Mouse (Mus musculus): ENCODE data around the gene Pphln1.
A peak's percentile ranks its signal among the peaks of the same experiment; 100 is the strongest.

Pphln1 gene

DNA sequence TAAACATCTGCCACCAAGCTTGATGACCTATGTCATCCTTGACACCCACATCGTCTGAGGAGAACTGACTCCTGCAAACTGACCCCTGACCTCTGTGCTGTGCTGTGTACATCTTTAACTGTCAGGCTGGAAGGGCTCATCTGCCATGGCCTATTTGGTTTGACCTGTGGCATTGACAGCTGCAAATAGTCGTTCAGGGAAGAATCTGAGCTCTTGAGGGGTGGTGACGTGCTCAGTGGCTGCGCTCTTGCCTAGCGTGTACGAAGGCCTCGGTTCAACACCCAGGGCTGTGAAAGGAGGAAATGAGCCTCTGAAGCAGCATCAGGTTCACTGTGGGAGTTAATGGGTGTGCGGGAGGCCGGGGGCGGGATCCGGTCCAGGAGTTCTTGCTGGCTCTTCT is 35.7 kb downstream of the Pphln1 start:
- no peak for DNase-seq (ENCODE audit: low spot score in 2 of 2)

DNA sequence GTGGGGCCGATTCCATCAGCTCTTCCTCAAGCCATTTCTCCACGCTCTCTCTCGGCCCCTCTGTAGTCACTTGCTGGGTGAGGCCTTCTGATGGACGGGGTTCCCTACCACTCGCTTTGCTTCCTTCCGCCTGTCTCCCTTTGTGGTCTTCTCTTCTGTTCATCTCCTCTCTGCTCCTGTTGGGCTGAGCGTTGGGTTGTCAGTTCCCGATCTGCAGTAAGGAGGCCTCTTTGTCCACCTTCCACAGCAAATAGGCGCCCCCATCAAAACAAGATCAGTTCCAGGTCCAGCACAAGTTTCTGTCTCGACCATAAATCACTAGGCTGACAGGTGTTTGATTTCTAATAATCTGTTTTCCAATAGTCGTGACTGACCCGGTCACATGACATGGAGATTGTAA is 37.8 kb downstream of the Pphln1 start:
- no peak for DNase-seq (ENCODE audit: low spot score in 2 of 2)

DNA sequence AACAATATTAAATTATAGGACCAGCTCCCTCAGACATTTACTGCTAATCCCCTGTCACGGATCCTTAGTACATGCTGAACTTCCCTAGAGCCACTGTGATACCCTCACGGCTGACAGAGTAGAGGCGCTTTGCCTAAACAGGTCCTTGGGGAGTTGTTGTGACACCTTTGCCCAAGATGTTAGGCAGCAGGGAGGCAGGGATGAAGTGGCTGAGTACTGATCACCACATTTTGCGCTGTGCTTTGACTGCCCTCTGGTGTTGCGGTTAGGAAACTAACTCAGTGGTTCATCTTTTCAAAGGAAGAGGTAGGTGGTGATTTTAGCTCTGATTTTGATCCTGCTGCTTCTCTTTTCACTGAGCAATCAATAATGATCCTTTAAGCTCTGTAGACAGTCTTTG is 40.5 kb downstream of the Pphln1 start:
- DNase-seq (ENCODE audit: low spot score in 2 of 2): peak; percentile 44 to 53

DNA sequence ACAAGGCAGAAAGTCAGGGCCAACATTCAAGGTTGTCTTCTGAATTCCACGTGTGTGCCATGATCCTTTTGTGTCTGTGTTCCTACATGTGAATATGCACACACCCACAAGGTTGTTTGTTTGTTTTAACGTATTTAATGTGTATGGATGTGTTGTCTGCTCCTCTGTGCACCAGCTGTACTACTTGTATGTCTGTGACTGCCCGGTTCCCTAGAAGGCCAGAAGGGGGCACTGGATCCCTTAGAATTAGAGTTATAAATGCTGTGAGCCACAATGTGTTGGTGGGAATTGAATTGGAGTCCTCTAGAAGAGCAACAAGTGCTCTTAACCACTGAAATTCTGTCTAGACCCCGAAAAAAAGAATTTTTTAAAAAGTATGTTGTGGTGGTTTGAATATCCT is 44.1 kb downstream of the Pphln1 start:
- DNase-seq (ENCODE audit: low spot score in 2 of 2): no peak

DNA sequence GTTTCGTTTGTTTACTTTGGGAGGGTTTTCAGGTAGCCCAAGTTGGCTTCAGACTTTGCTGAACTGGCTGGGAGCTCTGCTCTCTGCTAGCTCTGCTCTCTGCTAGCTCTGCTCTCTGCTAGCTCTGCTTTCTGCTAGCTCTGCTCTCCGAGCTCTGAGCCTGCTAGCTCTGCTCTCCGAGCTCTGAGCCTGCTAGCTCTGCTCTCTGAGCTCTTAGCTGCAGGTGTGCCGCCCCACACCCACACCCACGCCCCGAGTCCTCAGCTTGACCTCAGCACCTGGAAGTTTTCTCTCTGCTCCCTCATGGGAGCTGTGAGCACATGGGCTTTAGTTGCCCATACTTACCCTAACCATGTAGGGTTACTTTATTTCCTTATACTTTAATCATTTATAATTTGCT is 45.5 kb downstream of the Pphln1 start:
- DNase-seq (ENCODE audit: low spot score in 2 of 2): no peak

DNA sequence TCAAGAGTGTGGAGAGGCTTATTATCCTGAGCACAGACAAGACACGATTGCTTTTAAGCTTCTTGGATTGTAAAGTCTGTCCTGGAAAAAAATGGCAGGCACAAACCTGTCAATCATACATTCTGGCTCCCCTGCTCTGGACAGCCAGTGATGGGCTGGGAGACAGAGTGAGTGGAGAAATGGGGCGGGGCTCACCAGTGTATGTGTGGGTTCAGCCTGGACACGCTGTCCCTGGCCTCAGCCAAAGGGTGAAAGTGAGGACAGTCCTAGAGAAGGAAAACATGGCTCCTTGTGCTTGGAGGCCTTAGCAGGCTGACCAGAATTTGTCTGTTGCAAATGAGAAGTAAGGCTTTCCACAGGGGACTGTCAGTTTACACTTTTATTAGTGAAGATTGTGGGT is 50.7 kb downstream of the Pphln1 start:
- no peak for DNase-seq (ENCODE audit: low spot score in 2 of 2)

DNA sequence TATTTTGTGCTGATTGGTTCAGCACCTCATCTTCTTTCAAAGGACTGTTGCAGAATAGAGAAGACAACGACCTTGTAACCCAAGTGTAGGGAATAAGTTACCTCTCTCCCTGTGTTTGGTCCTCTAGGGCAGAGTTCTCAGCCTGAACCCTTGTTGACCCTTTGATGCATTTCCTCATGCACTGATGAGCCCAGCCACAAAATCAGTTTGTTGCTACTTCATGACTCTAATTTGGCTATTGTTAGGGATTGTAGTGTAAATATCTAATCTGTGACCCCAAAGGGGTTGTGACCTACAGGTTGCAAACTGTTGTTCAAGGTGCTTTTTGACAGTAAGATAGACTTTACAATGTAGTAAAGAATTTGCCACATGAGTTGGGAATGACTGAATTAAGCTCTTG is 55.1 kb downstream of the Pphln1 start:
- no peak for DNase-seq (ENCODE audit: low spot score in 2 of 2)

DNA sequence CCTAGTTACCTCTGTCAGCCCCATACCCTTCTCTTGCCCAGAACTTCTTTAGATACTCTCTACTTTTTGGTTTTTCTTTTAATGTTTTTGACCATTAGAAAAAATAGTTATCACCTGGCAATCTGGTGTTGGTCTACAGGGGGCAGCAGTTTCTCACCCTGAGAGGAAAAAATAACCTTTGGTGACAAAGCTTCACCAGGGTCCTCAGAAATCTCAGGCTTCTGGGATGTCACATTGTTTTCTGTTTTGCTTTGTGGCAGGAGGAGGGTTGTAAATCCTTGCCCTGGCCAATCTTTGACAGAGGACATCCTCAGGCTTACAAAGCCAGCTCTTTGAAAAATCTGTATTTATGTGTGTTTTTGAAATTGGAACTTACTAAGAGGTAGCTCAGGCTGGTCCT is 57.9 kb downstream of the Pphln1 start:
- DNase-seq (ENCODE audit: low spot score in 2 of 2): no peak

DNA sequence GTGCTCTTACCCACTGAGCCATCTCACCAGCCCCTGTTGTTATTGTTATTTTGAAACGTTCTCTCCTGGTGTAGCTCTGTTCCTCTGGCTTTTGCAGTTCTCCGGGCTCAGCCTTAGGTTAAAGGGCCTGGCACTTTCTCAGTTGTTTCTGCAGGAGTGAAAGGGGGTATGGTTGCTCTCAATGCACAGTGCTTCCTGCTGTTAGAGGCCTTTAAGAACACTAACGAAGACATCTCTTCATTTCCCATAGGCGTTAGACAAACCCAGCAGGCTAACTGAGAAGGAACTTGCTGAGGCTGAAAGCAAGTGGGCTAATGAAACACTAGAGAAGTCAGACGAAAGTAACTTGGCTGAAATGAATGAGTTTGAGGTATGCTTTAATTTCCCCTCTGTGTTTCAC is 61.3 kb downstream of the Pphln1 start:
- DNase-seq (ENCODE audit: low spot score in 2 of 2): no peak

DNA sequence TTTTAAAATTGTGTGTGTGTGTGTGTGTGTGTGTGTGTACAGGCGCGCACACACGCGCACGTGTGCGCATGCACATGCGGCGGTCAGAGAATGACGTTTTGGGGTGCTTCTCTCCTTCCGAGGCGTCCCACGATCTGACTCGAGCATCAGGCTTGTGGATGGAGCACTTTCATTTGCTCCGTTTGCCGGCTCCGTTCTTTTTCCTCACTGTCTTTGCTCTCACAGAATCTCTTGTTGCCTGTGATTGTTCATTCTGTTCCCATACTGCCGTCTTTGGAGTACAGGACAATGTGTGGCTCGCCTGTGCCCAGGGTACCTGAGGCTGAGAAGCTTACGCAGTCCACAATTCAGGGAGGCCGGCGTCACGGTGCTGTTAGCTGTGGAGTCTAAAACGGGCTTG is 62.9 kb downstream of the Pphln1 start:
- no peak for DNase-seq (ENCODE audit: low spot score in 2 of 2)

DNA sequence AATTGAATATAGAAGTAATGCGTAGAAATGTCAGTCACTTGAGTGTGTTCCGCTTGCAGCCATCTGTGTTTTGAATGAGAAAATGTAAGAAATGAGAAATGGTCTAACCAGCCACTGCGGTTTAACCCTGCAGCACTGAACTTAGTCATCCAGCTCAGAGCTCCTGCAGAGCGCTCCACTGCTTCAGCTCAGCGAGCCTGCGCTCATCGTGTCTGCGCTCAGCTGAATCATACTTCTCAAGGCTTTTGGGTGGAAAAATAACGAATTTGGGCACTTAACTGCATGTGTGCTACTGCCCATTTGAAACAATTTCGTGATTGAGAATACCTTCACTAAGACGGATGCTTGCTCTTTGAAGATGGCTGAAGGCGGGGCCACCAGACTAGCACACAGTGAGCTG is 73.5 kb downstream of the Pphln1 start:
- DNase-seq (ENCODE audit: low spot score in 2 of 2): no peak

DNA sequence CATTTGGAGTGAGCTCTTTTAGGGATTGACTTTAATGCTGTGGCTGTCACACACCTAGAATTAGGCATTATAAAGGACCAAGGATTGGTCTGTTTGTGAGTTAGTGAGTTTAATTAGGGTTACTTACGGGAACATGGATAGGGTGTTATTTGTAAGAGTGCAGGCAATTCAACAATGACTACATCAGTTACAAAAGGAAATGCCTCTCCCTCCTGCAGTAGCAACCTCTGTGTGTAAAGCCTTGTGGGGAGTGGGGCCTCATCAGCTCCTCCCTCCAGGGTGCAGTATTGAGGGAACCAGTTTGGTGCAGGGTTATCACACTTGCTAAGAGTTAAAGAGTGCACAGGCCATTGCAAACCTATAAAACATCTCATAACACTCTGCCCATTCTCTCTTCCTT is 73.9 kb downstream of the Pphln1 start:
- no peak for DNase-seq (ENCODE audit: low spot score in 2 of 2)

DNA sequence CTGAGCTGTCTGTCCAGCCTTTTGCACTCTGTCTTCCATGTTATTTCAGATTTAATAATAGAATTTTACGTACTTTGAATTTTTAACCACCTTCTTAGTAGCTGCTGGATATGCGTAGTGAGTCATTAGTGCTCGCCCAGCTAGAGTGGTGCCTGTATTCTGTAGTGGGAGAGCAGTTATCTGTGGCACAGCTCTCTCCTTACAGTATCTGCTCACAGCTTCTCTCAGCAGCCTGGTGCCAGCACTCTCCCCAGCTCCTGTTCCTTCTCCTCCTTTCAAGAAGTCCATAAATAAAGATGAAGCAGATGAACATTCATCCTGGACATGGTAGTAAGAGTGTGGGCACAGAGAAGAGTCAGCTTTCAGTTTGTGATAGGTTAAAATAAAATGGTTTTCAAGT is 76.1 kb downstream of the Pphln1 start:
- DNase-seq (ENCODE audit: low spot score in 2 of 2): no peak

DNA sequence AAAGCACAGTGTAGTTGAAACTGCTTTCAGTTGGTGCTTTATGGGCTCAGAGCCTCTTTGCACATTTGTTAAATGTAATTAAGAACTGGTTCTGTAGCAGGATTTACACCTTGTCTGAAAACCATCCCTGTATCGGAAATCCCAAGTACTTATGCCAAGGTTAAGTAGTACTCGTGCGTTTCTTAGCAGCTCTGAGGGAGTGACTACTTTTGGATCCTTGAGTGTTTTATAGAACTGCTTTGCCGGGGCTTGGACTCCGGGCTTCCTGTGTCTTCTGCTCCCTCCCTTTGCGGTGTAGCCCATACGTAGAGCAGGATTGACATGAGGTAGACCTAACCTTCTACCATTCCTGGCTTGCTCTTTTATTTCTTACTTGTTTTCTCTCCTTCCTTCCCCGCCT is 77.5 kb downstream of the Pphln1 start:
- no peak for DNase-seq (ENCODE audit: low spot score in 2 of 2)

DNA sequence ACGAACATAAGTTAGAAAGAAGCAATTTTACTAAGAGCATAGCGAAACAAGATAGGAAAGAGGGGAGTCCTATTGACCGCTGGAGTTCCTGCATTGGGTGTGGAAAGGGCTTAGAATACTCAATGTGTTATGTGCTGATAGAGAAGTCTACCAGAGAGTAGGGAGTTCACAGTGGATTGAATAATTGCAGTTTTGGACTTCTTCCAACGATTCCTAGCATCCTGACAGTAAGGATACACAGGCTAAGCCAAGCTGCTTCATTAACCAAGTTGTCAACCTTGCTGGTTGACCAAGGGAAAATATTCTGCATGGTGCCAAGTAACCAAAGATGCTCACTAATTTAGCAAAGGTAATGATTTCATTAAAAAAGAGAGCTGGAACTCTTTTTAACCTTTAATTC is 79.6 kb downstream of the Pphln1 start:
- no peak for DNase-seq (ENCODE audit: low spot score in 2 of 2)

DNA sequence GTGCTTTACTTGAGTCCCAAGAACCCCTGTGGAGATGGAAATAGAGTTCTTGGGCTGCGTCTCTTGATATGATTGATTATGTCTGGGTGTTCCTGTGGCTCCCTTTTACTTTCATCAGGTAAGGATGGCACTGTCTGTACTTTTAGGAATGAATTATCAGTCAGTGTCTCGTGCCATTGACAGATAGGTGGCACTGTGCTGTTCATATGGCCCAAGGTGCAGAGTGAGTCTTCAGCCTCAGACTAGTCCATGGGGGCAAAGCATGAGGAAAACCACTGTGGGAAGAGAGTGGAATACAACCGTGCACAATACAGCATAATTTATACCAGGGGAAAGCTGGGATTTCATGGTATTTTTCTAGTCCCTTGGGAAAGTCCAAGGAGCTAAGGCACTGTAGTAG is 80.5 kb downstream of the Pphln1 start:
- DNase-seq (ENCODE audit: low spot score in 2 of 2): no peak

DNA sequence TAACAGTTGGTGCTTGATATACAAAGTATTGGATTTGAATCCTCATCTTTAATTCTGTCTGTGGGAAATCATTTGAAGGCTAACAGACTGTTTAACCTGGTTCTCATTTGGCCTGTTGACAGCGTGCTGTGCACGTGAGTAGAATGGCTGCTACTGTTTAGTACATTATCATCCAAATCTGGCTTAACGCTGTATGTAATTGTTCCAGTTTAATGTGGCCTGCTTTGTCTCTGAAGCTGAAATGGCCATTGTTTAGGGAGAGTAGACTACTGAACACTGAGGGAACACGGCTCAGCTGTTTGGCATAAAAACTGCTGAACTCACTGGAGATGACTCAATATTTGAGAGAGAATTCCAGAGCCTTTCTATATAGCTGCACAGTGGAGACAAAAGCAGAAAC is 81.3 kb downstream of the Pphln1 start:
- no peak for DNase-seq (ENCODE audit: low spot score in 2 of 2)

DNA sequence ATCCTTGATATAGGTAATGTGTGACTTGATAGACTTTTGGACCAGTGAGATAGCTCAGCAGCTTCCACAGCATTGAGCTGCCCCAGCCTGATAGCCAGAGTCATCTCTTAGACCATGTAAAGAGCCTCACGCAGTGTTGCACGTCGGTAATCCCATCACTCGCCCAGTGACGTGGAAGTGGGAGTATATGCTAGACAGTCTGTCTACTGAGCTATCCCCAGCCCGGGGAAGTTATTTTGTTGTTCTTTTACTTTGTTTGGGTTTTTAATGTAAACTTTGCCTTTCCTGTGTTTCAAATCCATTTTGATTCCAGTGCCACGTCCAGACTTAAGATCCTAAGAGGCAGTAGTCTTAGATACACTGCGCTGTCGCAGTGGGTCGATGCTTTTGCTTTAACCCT is 83.0 kb downstream of the Pphln1 start:
- DNase-seq (ENCODE audit: low spot score in 2 of 2): no peak

DNA sequence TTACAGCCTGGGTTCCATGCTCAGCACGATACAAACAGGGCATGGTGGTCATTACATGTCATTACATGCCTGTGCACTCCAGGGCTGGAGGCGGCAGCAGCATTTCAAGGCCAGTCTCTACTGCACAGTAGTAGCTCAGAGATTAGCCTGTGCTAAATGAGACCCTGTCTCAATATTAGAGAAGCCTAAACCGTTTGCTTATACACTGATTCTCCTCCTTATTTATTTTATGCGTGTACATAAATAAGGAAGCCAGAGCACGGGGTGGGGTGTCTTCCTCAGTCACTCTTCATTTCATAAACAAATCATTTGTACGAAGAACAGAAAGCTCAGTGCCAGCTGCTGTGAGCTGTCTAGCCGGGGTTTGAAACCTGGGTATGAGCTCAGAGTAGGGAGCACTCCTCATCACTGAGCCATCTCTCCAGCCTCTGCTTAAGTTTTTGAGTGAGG is 86.1 kb downstream of the Pphln1 start:
- no peak for DNase-seq (ENCODE audit: low spot score in 2 of 2)

DNA sequence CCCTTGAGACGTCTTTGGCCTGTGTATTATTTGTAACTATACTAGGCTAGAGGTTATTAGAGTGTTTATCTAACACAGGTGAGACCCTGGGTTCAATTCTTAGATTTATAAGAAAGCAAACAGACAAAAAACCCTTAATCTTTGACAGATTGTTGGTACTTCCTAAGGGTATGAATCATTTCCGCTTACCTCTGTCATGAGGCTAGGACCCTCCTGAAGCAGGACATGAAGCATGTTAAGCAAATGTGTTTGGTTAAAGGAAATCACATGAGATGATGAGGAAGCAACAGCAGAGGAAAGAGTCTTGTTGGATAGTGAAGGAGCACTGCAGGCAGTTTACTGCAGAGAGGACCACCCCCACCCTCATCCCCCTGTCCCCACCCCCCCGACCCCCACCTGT is 87.1 kb downstream of the Pphln1 start:
- no peak for DNase-seq (ENCODE audit: low spot score in 2 of 2)

DNA sequence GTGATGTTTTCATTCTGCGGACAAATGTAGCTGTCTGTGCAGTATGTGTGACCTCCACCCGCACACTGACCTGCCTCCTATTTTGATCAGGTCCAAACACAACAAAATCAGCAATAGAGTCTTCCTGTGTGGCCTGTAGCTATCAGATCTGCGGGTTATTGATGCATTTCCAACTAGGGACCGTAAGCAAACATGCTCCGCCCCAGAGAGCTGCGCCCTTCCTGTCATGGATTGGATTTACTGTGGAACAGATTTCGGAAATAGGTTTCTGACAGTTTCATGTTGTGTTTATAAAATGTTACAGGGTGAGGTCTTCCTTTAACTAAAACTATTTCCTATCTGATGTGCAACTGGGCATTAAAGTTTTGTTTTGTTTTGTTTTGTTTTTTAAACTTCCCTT is 87.9 kb downstream of the Pphln1 start:
- DNase-seq (ENCODE audit: low spot score in 2 of 2): no peak

DNA sequence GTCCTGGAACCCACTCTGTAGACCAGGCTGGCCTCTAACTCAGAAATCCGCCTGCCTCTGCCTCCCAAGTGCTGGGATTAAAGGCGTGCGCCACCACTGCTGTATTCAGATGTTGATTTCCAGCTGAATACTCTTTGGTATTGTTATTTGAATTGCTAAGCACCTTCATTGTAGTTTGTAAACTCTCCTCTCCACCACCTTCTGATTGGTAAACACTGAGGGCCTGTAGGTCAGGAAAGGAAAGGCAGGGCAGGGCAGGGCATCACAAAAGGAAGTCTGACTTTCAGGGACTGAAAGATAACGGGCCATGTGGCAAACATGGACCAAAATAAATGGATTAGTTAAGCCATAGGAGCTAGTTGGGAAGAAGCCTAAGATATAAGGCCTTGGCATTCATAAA is 91.4 kb downstream of the Pphln1 start:
- no peak for DNase-seq (ENCODE audit: low spot score in 2 of 2)

DNA sequence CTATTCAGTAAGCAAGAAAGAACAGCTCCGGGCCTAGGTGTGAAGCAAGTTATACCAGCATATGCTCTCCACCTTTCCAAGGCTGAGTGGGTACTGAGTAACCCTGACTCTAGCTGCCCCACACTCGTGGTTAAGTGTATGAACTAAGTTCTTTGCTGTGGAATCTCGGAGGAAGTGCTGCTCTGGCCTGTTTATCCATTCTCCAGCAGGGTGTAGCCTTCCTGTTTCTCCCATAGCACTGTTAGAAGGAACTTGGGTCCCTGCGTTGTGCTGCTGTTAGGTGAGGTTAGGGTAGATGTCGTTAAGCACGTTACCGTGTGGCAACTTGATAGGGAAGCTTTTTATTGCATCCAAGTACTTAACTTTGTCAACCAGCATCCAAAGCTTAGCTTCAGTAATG is 96.5 kb downstream of the Pphln1 start:
- DNase-seq (ENCODE audit: low spot score in 2 of 2): no peak

DNA sequence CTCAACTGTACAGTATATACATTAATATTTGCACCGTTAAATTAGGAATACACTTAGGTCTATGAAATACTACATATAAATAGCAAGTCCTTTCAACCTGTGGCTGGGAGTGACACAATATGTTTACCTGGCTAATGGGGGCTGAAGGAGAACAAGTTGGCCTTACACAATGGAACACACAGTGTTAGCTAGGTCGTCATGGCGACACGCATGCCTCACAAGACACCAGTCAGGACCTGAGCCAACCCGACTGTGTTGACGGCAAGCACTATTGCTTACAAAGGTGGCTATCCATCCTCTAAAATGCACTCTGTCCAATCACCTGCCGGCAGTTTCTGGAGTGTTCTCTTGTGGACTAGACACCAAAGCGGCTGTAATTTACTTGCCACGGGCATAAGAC is 101.7 kb downstream of the Pphln1 start:
- no peak for DNase-seq (ENCODE audit: low spot score in 2 of 2)

DNA sequence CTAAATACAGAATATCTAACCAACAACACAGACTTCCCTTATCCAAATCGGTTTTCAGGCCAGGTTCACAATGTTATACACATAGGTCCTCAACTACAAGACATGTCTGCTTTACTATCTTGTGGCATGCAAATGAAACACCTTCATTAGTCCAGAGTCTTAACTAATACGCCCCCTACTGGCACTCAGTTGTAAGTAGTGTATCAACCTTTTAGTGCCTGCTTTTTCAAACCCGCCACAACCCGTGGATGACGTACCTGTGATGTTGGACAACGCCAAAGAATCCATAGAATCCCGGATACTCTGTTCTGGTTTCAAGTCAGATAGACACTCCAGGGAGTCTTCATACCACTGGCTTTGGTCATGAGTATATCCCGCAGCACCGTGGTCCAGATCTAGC is 104.6 kb downstream of the Pphln1 start:
- no peak for DNase-seq (ENCODE audit: low spot score in 2 of 2)

Measured in urinary bladder, postnatal 36 days (tissue).